Mouse (Mus musculus) gonadal fat pad, adult 2 months (tissue): ENCODE results near the gene Cutc. TPM values are rescaled to one million over a fixed set of nuclear protein-coding genes. Genes with fewer than 3 reads are reported as not detected.

Experiments used
- DNase-seq: peaks from one replicate; pipeline ENCODE4 v3.0.0-alpha.2; 2012; ENCODE audit warnings: low read depth
- polyA plus RNA-seq: library from polyadenylated mRNA; depleted of rRNA; stranded (reverse); fragments of >200 nt; gene quantifications from 2 replicates; pipeline ENCODE4 v1.2.3, GENCODE M21; 2012; rRNA removed

Cutc gene
- 9.6 and 10.3 TPM in 2 replicates for polyA plus RNA-seq

- peak; percentile 49 for DNase-seq
Measured at GRCm38 (mm10) chr19:43752489-43753225, at the start of gene Cutc, which contains the start of gene Cox15. Gene Cutc (plus strand): TSS chr19:43752996. Gene Cox15 (minus strand): TSS chr19:43753000.

GRCm38 (mm10) chr19:43704211-43704610, 48.6 kb upstream of the Cutc start:
- DNase-seq = no peak

GRCm38 (mm10) chr19:43704787-43705497, 47.9 kb upstream of the Cutc start:
- DNase-seq = no peak

- no peak for DNase-seq
Measured at GRCm38 (mm10) chr19:43708206-43708605, 44.6 kb upstream of the Cutc start.

- DNase-seq = no peak
Measured at GRCm38 (mm10) chr19:43709317-43709716, 43.5 kb upstream of the Cutc start.

- no peak for DNase-seq
Measured at GRCm38 (mm10) chr19:43711159-43711916, 41.5 kb upstream of the Cutc start.

- DNase-seq = no peak
Measured at GRCm38 (mm10) chr19:43711971-43712370, 40.8 kb upstream of the Cutc start.

GRCm38 (mm10) chr19:43720061-43720460, 32.7 kb upstream of the Cutc start:
- DNase-seq = no peak

- DNase-seq = no peak
Measured at GRCm38 (mm10) chr19:43722891-43723290, 29.9 kb upstream of the Cutc start.

- DNase-seq = no peak
Measured at GRCm38 (mm10) chr19:43723501-43723900, 29.3 kb upstream of the Cutc start.

- DNase-seq = no peak
Measured at GRCm38 (mm10) chr19:43724194-43724593, 28.6 kb upstream of the Cutc start.

GRCm38 (mm10) chr19:43724821-43725220, 28.0 kb upstream of the Cutc start:
- no peak for DNase-seq

GRCm38 (mm10) chr19:43726510-43727146, 26.2 kb upstream of the Cutc start:
- no peak for DNase-seq

- DNase-seq = no peak
Measured at GRCm38 (mm10) chr19:43729296-43730036, 23.3 kb upstream of the Cutc start.

GRCm38 (mm10) chr19:43730037-43730428, 22.8 kb upstream of the Cutc start:
- DNase-seq = no peak

GRCm38 (mm10) chr19:43731157-43731556, 21.6 kb upstream of the Cutc start:
- no peak for DNase-seq

GRCm38 (mm10) chr19:43738409-43738808, 14.4 kb upstream of the Cutc start:
- no peak for DNase-seq

- no peak for DNase-seq
Measured at GRCm38 (mm10) chr19:43743401-43743800, 9.4 kb upstream of the Cutc start.

- DNase-seq = no peak
Measured at GRCm38 (mm10) chr19:43745740-43746139, 7.1 kb upstream of the Cutc start.

GRCm38 (mm10) chr19:43747877-43748276, 4.9 kb upstream of the Cutc start:
- DNase-seq = no peak

- DNase-seq = no peak
Measured at GRCm38 (mm10) chr19:43750008-43750407, 2.8 kb upstream of the Cutc start.
